Mouse (Mus musculus): ENCODE results near the gene Thsd4. TPM values are rescaled to one million over a fixed set of nuclear protein-coding genes. Genes with fewer than 3 reads are reported as not detected.

Gene Thsd4
- polyA plus RNA-seq, 1 experiment from 2014 or later = 8.7 TPM

DNA sequence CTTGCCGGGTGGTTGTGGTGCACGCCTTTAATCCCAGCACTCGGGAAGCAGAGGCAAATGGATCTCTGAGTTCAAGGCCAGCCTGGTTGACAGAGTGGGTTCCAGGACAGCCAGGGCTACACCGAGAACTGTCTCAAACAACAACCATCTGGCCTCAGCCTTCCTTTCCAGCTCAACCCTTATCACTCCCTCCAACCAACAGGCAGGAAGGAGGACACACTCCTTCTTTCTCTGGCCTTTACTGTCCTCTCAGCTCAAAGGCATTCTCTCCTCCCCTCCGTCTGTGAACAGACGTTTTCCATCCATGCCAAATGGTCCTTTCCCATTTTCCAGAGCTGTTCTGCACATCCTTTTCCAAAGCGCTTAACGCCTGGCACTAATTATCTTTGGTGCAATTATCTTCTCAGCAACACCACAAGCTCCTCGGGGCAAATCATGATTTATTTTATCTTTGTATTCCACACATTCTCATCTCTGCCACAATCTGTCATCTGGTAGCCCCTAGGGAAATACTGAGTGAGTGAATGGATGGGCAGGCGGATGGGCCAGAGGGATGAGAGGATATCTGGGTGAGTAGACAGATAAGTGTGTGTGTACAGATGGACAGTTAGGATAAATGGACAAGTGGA lies 80.5 kb downstream of the Thsd4 start:
- Histone ChIP-seq H3K36me3 (no peaks in the 10 kb centered on the region), H3K27ac (replicated peaks) (peak overlapping the region; percentile 57)

DNA sequence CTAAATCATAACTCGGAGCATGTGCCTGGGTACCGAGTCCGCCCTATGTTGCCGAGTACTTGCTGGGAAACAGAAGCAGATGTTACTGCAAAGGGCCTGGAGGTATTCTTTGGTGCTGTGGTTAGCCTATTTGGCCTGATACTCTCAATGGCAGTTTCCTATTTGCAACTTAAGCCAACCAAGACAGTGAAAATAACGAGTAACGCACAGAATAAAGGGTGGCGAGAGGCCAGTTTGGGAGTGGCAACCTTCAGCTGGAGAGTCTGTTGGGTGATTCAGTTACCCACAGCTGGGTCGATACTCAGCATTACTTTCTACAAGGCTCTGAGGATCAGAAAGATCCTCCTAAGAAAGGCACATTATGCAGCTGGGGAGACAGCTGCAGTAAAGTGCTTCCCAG lies 81.3 kb downstream of the Thsd4 start:
- WGBS = 87% methylated on average over 8 of the region's 8 CpGs

More for the DNA sequence above, 80.5 kb downstream of the Thsd4 start:
- no peak overlapping the region for H3K4me2 ChIP-seq
- no peaks in the 10 kb centered on the region for H3K9me3 ChIP-seq
- WGBS = 52% methylated on average over 10 of the region's 10 CpGs
- peak; percentile 53; the same call in 1 of the 2 replicates for ATAC-seq (ENCODE audit: low read depth)
- peaks cover 11% of the 10 kb centered on the region for H3K4me1 ChIP-seq (replicated peaks)
- H3K9ac ChIP-seq = no peak overlapping the region
- H3K4me3 ChIP-seq = no peak overlapping the region
- no peaks in the 10 kb centered on the region for H3K27me3 ChIP-seq

DNA sequence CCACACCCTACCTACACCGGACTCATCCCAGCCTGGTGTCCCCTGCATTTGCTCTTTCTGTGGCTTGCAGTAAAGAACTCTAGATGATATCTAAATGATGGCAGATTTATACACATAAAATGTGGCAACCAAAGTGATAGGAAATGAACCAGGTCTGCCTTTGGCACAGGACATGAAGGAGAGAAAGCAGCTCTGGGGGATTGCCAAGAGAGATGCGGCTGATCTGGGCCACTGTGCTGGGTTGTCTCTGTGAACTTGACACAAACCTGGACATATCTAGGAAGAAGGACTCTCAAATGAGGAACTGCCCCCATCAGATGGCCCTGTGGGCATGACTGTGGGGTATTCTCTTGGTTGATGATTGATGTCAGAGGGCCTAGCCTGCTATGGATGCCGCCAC lies 85.6 kb downstream of the Thsd4 start:
- 88% methylated on average over 3 of the region's 3 CpGs for WGBS
- H3K4me2 ChIP-seq = no peak overlapping the region
- no peaks in the 10 kb centered on the region for H3K9me3 ChIP-seq
- no peaks in the 10 kb centered on the region for H3K27me3 ChIP-seq
- no peak overlapping the region for H3K27ac ChIP-seq (replicated peaks)
- no peaks in the 10 kb centered on the region for H3K36me3 ChIP-seq
- no peak for ATAC-seq (ENCODE audit: low read depth)
- no peak overlapping the region for H3K4me3 ChIP-seq
- no peak overlapping the region for H3K9ac ChIP-seq
- peaks cover 11% of the 10 kb centered on the region for H3K4me1 ChIP-seq (replicated peaks)

More for the DNA sequence above, 81.3 kb downstream of the Thsd4 start:
- peaks cover 4% of the 10 kb centered on the region for H3K4me1 ChIP-seq (replicated peaks)
- no peaks in the 10 kb centered on the region for H3K27me3 ChIP-seq
- H3K4me3 ChIP-seq = no peak overlapping the region
- no peaks in the 10 kb centered on the region for H3K9me3 ChIP-seq
- no peak overlapping the region for H3K27ac ChIP-seq (replicated peaks)
- H3K9ac ChIP-seq = no peak overlapping the region
- no peak for ATAC-seq (ENCODE audit: low read depth)
- no peaks in the 10 kb centered on the region for H3K36me3 ChIP-seq
- no peak overlapping the region for H3K4me2 ChIP-seq

GRCm38 (mm10) chr9:60434093-60434492 lies 87.8 kb downstream of the Thsd4 start:
- Histone ChIP-seq H3K4me1 (replicated peaks) (peaks cover 11% of the 10 kb centered on the region), H3K4me2 (no peak overlapping the region), H3K9ac (no peak overlapping the region), H3K36me3 (no peaks in the 10 kb centered on the region), H3K27ac (replicated peaks) (no peak overlapping the region), H3K9me3 (no peaks in the 10 kb centered on the region), H3K4me3 (no peak overlapping the region), H3K27me3 (no peaks in the 10 kb centered on the region)
- WGBS = 20% methylated on average over 2 of the region's 2 CpGs
- no peak for ATAC-seq (ENCODE audit: low read depth)

DNA sequence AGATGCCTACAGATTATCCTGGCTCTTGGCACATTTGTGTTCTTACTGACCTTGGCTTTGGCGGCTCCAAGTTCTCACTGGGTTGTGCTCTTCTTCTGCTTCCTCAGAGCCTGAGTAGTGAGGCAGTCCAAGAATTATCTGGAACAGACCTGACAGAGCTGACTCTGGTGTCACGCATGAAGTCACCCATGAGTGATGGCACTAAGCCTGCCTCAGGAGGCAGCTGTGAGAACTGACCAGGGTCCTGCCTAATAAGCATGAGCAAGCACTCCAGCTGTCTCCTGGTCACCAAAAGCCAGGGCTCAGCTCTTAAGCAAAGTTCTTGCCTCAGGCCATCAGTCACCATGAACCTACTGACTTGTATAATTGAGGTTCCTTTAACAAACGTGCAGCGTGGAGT lies 89.9 kb downstream of the Thsd4 start:
- no peak overlapping the region for H3K4me2 ChIP-seq
- peaks cover 11% of the 10 kb centered on the region for H3K4me1 ChIP-seq (replicated peaks)
- H3K27ac ChIP-seq (replicated peaks) = no peak overlapping the region
- no peaks in the 10 kb centered on the region for H3K27me3 ChIP-seq
- H3K9ac ChIP-seq = no peak overlapping the region
- no peak overlapping the region for H3K4me3 ChIP-seq
- no peak for ATAC-seq (ENCODE audit: low read depth)
- H3K36me3 ChIP-seq = no peaks in the 10 kb centered on the region
- no peaks in the 10 kb centered on the region for H3K9me3 ChIP-seq
- 86% methylated on average over 4 of the region's 4 CpGs for WGBS

- ATAC-seq (ENCODE audit: low read depth) = no peak
- no peaks in the 10 kb centered on the region for H3K36me3 ChIP-seq
- H3K4me1 ChIP-seq (replicated peaks) = peaks cover 11% of the 10 kb centered on the region
- H3K4me3 ChIP-seq = no peak overlapping the region
- H3K27me3 ChIP-seq = no peaks in the 10 kb centered on the region
- H3K9me3 ChIP-seq = no peaks in the 10 kb centered on the region
- no peak overlapping the region for H3K27ac ChIP-seq (replicated peaks)
- no peak overlapping the region for H3K9ac ChIP-seq
- no peak overlapping the region for H3K4me2 ChIP-seq
- 61% methylated on average over 4 of the region's 4 CpGs for WGBS
Measured at GRCm38 (mm10) chr9:60430017-60430416, 91.8 kb downstream of the Thsd4 start.

DNA sequence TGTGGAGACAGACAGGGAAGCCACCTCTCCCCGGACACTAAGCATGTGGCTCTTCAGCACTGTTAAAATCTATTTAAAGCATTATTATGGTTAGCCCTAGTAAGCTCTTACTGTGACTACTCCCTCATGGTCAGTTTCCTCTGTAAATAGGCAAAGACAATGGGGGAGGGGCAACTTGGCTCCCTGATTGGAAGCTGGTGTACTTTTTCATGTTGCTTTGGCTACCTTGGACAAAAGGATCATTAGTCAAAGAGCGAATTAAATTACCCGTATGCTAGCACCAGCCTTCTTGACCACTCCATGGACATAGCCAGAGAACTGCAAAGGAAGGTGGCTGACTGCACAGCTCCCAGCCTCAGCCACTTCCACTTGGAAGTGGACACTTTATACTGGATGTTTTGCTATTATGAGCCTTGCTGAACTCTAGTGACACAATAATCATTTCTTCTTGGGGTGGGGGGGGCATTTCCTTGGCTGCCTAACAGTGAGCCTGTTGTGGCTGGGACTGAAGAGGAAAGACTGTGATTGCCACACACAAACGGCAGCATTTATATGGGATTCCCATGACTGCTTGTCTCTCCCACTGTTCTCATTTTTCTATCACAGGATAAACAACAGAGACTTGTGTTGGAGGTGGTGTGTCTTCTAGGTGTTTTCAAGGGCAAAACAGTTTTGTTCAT lies 107.6 kb downstream of the Thsd4 start:
- Histone ChIP-seq H3K9ac (no peak overlapping the region), H3K4me3 (no peak overlapping the region), H3K27me3 (no peaks in the 10 kb centered on the region), H3K4me2 (no peak overlapping the region), H3K27ac (replicated peaks) (no peak overlapping the region; the same call in 1 of the 2 replicates), H3K36me3 (no peaks in the 10 kb centered on the region), H3K4me1 (replicated peaks) (peaks cover 23% of the 10 kb centered on the region), H3K9me3 (no peaks in the 10 kb centered on the region)
- 16% methylated on average over 4 of the region's 4 CpGs for WGBS
- ATAC-seq (ENCODE audit: low read depth) = no peak

- Histone ChIP-seq H3K27ac (replicated peaks) (no peak overlapping the region), H3K9me3 (no peaks in the 10 kb centered on the region), H3K36me3 (no peaks in the 10 kb centered on the region), H3K9ac (no peak overlapping the region), H3K27me3 (no peaks in the 10 kb centered on the region), H3K4me3 (no peak overlapping the region), H3K4me1 (replicated peaks) (peaks cover 39% of the 10 kb centered on the region), H3K4me2 (no peak overlapping the region)
- no peak for ATAC-seq (ENCODE audit: low read depth)
- WGBS = 86% methylated on average over 17 of the region's 17 CpGs
Measured at GRCm38 (mm10) chr9:60410872-60411635, 110.8 kb downstream of the Thsd4 start.

GRCm38 (mm10) chr9:60407374-60407773 lies 114.5 kb downstream of the Thsd4 start:
- H3K27me3 ChIP-seq = no peaks in the 10 kb centered on the region
- no peak overlapping the region for H3K9ac ChIP-seq
- H3K9me3 ChIP-seq = no peaks in the 10 kb centered on the region
- ATAC-seq (ENCODE audit: low read depth) = no peak
- peaks cover 34% of the 10 kb centered on the region; the same call in 1 of the 2 replicates for H3K4me1 ChIP-seq (replicated peaks)
- H3K27ac ChIP-seq (replicated peaks) = no peak overlapping the region
- no peaks in the 10 kb centered on the region for H3K36me3 ChIP-seq
- 26% methylated on average over 1 of the region's 1 CpGs for WGBS
- no peak overlapping the region for H3K4me2 ChIP-seq
- H3K4me3 ChIP-seq = no peak overlapping the region

GRCm38 (mm10) chr9:60405777-60406176 lies 116.1 kb downstream of the Thsd4 start:
- Histone ChIP-seq H3K4me3 (no peak overlapping the region), H3K27me3 (no peaks in the 10 kb centered on the region), H3K4me1 (replicated peaks) (peaks cover 25% of the 10 kb centered on the region; the same call in 1 of the 2 replicates), H3K9ac (no peak overlapping the region), H3K27ac (replicated peaks) (no peak overlapping the region), H3K36me3 (no peaks in the 10 kb centered on the region), H3K9me3 (no peaks in the 10 kb centered on the region), H3K4me2 (no peak overlapping the region)
- WGBS = 31% methylated on average over 7 of the region's 7 CpGs
- no peak for ATAC-seq (ENCODE audit: low read depth)

- Histone ChIP-seq H3K9me3 (no peaks in the 10 kb centered on the region), H3K4me3 (no peak overlapping the region), H3K27me3 (no peaks in the 10 kb centered on the region), H3K27ac (replicated peaks) (no peak overlapping the region), H3K9ac (no peak overlapping the region), H3K4me2 (no peak overlapping the region), H3K4me1 (replicated peaks) (peaks cover 30% of the 10 kb centered on the region), H3K36me3 (no peaks in the 10 kb centered on the region)
- WGBS = 87% methylated on average over 6 of the region's 6 CpGs
- no peak for ATAC-seq (ENCODE audit: low read depth)
Measured at GRCm38 (mm10) chr9:60402681-60403080, 119.2 kb downstream of the Thsd4 start.

DNA sequence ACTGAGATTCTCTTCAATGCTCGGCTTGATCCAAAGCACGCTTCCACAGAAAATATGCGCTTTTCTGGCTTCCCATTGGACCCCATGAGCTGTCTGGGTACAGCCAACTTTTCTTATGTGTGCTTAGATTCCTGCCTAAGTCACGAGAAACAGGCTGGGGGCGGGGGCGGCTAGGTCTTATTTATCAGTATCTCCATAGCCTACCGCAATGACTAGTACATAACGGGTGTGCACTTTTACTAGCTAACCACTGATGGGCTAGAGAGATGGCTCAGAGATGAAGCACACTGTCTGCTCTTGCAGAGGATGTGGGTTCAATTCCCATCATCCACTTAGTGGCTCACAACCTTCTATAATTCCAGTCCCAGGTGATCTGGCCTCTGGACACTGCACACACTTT lies 121.8 kb downstream of the Thsd4 start:
- Histone ChIP-seq H3K27me3 (no peaks in the 10 kb centered on the region), H3K4me2 (no peak overlapping the region), H3K4me3 (no peak overlapping the region), H3K36me3 (no peaks in the 10 kb centered on the region), H3K9me3 (no peaks in the 10 kb centered on the region), H3K9ac (no peak overlapping the region), H3K4me1 (replicated peaks) (peaks cover 19% of the 10 kb centered on the region), H3K27ac (replicated peaks) (no peak overlapping the region)
- ATAC-seq (ENCODE audit: low read depth) = no peak
- WGBS = 95% methylated on average over 8 of the region's 8 CpGs
